ENCODE assay signal across 14 mouse cellular contexts in the genomic region with DNA sequence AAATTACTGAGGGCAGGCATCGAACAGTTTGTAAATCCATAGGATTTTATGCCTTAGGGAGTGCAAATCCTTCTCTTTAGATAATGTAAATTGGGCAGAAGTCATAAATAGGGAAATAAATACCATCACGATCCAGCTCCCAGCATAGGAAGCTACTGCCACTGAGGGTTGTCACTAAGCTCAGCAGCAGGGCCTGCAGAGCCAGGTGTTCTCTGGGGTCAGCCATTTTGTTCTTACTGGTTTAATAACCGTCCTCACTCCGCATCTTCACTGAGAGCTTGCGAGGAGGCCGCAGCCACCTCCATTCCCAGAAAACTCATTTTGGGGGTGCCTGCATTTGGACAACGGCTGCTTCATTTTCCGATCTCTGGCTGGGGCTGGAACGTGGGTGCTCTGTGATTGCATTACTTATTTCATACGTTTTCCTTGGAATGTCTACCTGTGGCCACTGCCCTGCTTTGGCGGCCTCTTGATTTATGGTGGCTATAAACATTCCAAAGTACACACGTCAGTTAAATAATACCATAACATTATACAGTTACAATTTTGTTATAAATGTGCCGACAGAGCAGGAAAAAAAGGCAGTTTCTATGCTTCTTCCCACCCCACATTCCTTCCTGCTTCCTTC.
DNase-seq lines count a peak whose midpoint lies in the region; ATAC-seq and TF ChIP-seq lines count a peak whose summit lies in the region.
"Had no signal": no experiment of that assay in that cellular context is flagged by ENCODE, and none has a peak within 500 bp of the region (broad histone marks: within the 10 kb centered on the region; RNA-seq: fewer than 3 reads in every experiment).

No protein-coding gene starts in this region.

- H3K4me1 ChIP-seq in kidney, embryonic 14.5 days (ENCODE audit: control insufficient read depth, insufficient read depth, low read length) = peaks cover 21% of the 10 kb centered on the region
- H3K4me1 ChIP-seq in intestine, embryonic 14.5 days (replicated peaks; ENCODE audit: control insufficient read depth, insufficient read depth, low read length) = peaks cover 27% of the 10 kb centered on the region
- peaks cover 13% of the 10 kb centered on the region; the same call in 1 of the 2 replicates for H3K4me1 ChIP-seq in intestine, postnatal 0 days (replicated peaks; ENCODE audit: control insufficient read depth, insufficient read depth, low read length)
- H3K4me1 ChIP-seq in liver, embryonic 16.5 days (ENCODE audit: control insufficient read depth, low read depth, low read length) = peaks cover 2% of the 10 kb centered on the region; the same call in 1 of the 2 replicates
- H3K4me1 ChIP-seq: midbrain, embryonic 12.5 days had no signal

- WGBS in kidney, embryonic 14.5 days = 46% methylated on average over 13 of the region's 13 CpGs
- WGBS in intestine, embryonic 14.5 days = 38% methylated on average over 13 of the region's 13 CpGs
- WGBS in intestine, postnatal 0 days = 23% methylated on average over 13 of the region's 13 CpGs
- WGBS in liver, embryonic 16.5 days (ENCODE audit: insufficient replicate concordance) = 66% methylated on average over 13 of the region's 13 CpGs

- no peak for DNase-seq in kidney, adult 18-20 months
- peak; percentile 80 for DNase-seq in intestine, embryonic 14.5 days (ENCODE audit: low spot score)
- no peak for DNase-seq in thymus, postnatal 4 days
- no peak for DNase-seq in thymus, postnatal 0 days (ENCODE audit: low spot score)
- DNase-seq: adrenal gland, postnatal 14 days; cerebellum, adult 9-11 months; lung, postnatal 36 days had no signal

- TF ChIP-seq CTCF in intestine, postnatal 0 days (IDR thresholded peaks at IDR 0.05; ENCODE audit: low read depth) = no peak

- H3K27ac ChIP-seq in kidney, embryonic 14.5 days (ENCODE audit: low read depth, low read length) = peak overlapping the region; percentile 75
- H3K27ac ChIP-seq in intestine, embryonic 14.5 days (ENCODE audit: low read depth) = peak overlapping the region; percentile 80
- peak overlapping the region; percentile 88 for H3K27ac ChIP-seq in intestine, postnatal 0 days (ENCODE audit: low read depth, low read length)
- peak overlapping the region; percentile 70 for H3K27ac ChIP-seq in liver, embryonic 16.5 days (ENCODE audit: low read length)
- H3K27ac ChIP-seq: embryonic facial prominence, embryonic 10.5 days; layer of hippocampus, adult 2 months; midbrain, embryonic 12.5 days had no signal

- no peaks in the 10 kb centered on the region for H3K27me3 ChIP-seq in kidney, embryonic 14.5 days (ENCODE audit: control insufficient read depth, insufficient read depth, low read length)
- no peaks in the 10 kb centered on the region for H3K27me3 ChIP-seq in intestine, embryonic 14.5 days (replicated peaks; ENCODE audit: control insufficient read depth, insufficient read depth, low read length)
- H3K27me3 ChIP-seq in intestine, postnatal 0 days (replicated peaks; ENCODE audit: control insufficient read depth, insufficient read depth, low read length) = no peaks in the 10 kb centered on the region
- H3K27me3 ChIP-seq in liver, embryonic 16.5 days (ENCODE audit: control insufficient read depth, insufficient read depth, low read depth, low read length) = no peaks in the 10 kb centered on the region
- H3K27me3 ChIP-seq: midbrain, embryonic 12.5 days had no signal

- H3K4me3 ChIP-seq in kidney, embryonic 14.5 days (ENCODE audit: low read length) = no peak overlapping the region
- H3K4me3 ChIP-seq in intestine, embryonic 14.5 days (ENCODE audit: low read depth, low read length) = no peak overlapping the region
- H3K4me3 ChIP-seq in intestine, postnatal 0 days (ENCODE audit: low read depth, low read length) = no peak overlapping the region
- no peak overlapping the region for H3K4me3 ChIP-seq in liver, embryonic 16.5 days (ENCODE audit: low read depth, low read length)
- H3K4me3 ChIP-seq: embryonic facial prominence, embryonic 10.5 days; layer of hippocampus, adult 2 months; midbrain, embryonic 12.5 days had no signal

- no peak overlapping the region for H3K4me2 ChIP-seq in kidney, embryonic 14.5 days (replicated peaks; ENCODE audit: low read depth, low read length)
- peak overlapping the region; percentile 23 for H3K4me2 ChIP-seq in intestine, embryonic 14.5 days (ENCODE audit: low read length)
- H3K4me2 ChIP-seq in intestine, postnatal 0 days (replicated peaks; ENCODE audit: low read depth) = peak overlapping the region; percentile 49
- H3K4me2 ChIP-seq in liver, embryonic 16.5 days (ENCODE audit: low read depth, low read length) = no peak overlapping the region
- H3K4me2 ChIP-seq: midbrain, embryonic 12.5 days had no signal

- no peak overlapping the region for H3K9ac ChIP-seq in kidney, embryonic 14.5 days (ENCODE audit: low read depth, low read length)
- no peak overlapping the region for H3K9ac ChIP-seq in intestine, embryonic 14.5 days (ENCODE audit: low read length)
- no peak overlapping the region for H3K9ac ChIP-seq in intestine, postnatal 0 days (ENCODE audit: low read depth, low read length)
- H3K9ac ChIP-seq in liver, embryonic 16.5 days (ENCODE audit: low read depth, low read length) = no peak overlapping the region
- H3K9ac ChIP-seq: midbrain, embryonic 12.5 days had no signal

- ATAC-seq in kidney, embryonic 14.5 days (ENCODE audit: low FRiP score, low TSS enrichment) = no peak
- peak; percentile 58; the same call in 1 of the 2 replicates for ATAC-seq in intestine, embryonic 14.5 days (replicated peaks; ENCODE audit: low FRiP score, low TSS enrichment, low read depth)
- peak; percentile 88 for ATAC-seq in intestine, postnatal 0 days
- ATAC-seq in liver, embryonic 16.5 days (ENCODE audit: low read depth) = no peak
- ATAC-seq: hindbrain, embryonic 16.5 days had no signal

- H3K9me3 ChIP-seq in kidney, embryonic 14.5 days (ENCODE audit: control insufficient read depth, low read length) = peaks cover 10% of the 10 kb centered on the region; the same call in 1 of the 2 replicates
- peaks cover 4% of the 10 kb centered on the region; the same call in 1 of the 2 replicates for H3K9me3 ChIP-seq in intestine, embryonic 14.5 days (ENCODE audit: control insufficient read depth, low read length)
- no peaks in the 10 kb centered on the region for H3K9me3 ChIP-seq in intestine, postnatal 0 days (ENCODE audit: control insufficient read depth)
- H3K9me3 ChIP-seq in liver, embryonic 16.5 days (replicated peaks; ENCODE audit: control insufficient read depth, low read length) = no peaks in the 10 kb centered on the region

- H3K36me3 ChIP-seq in kidney, embryonic 14.5 days (ENCODE audit: control insufficient read depth, insufficient read depth, low read length) = no peaks in the 10 kb centered on the region
- H3K36me3 ChIP-seq in intestine, embryonic 14.5 days (ENCODE audit: control insufficient read depth, insufficient read depth, low read length) = no peaks in the 10 kb centered on the region
- no peaks in the 10 kb centered on the region for H3K36me3 ChIP-seq in intestine, postnatal 0 days (ENCODE audit: control insufficient read depth, insufficient read depth)
- H3K36me3 ChIP-seq in liver, embryonic 16.5 days (ENCODE audit: control insufficient read depth, insufficient read depth) = no peaks in the 10 kb centered on the region
- H3K36me3 ChIP-seq: embryonic facial prominence, embryonic 10.5 days; midbrain, embryonic 12.5 days had no signal

Comparison
In these comparisons a context has a peak if more than half of its experiments do, and no peak if none do; other contexts are left out.
1. ATAC-seq: peak in intestine, embryonic 14.5 days (single experiment) and intestine, postnatal 0 days (single experiment); none in kidney, embryonic 14.5 days (single experiment) and liver, embryonic 16.5 days (single experiment).
2. H3K4me2 ChIP-seq: peak in intestine, embryonic 14.5 days (single experiment) and intestine, postnatal 0 days (single experiment); none in kidney, embryonic 14.5 days (single experiment) and liver, embryonic 16.5 days (single experiment).
3. Peak in every context shown above with its lines, with median percentiles within 50 percentile points of each other: H3K27ac ChIP-seq.